Mouse (Mus musculus) mesoderm, embryonic 11.5 days (tissue): Measurements from ENCODE around the gene Mospd3.
"Not testable (repeated sequence)": the region's sequence is repeated elsewhere in the genome, so short reads cannot be mapped to it uniquely, and the experiment has no call there.

Experiments
- DNase-seq: peaks from one replicate; pipeline ENCODE4 v3.0.0-alpha.2; 2012; ENCODE audit warnings: low read depth, low spot score

Gene Mospd3

DNA sequence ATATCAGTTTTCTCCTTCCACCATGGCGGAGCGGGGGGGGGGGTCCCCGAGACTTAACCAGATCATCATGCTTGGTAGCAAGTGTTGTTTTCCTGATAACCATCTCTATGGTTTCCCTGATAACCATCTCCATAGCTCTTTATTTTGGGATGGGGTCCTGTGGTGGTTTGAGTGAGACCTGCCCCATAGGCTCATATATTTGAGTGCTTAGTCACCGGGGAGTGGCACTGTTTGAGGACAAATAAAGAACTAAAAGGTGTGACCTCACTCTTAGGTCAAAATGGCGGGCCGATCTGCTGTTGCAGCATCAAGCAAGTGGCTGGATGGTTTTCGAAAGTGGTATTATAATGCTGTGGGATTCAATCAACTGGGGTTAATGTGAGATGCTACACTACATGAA is 14.5 kb upstream of the Mospd3 start:
- DNase-seq, result no peak

DNA sequence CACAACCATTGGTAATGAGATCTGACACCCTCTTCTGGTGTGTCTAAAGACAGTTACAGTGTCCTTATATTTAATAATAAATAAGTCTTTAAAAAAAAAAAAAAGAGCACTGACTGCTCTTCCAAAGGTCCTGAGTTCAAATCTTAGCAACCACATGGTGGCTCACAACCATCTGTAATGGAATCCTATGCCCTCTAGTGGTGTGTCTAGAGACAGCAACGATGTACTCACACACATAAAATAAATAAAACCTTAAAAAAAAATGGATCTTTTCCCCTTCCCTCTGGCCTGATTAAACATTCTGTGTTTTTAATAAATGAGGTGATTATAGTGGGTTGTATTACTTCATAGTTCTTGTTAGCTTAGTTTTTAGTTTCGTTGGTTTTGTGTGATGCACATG is 14.1 kb upstream of the Mospd3 start:
- not testable (repeated sequence) for DNase-seq

DNA sequence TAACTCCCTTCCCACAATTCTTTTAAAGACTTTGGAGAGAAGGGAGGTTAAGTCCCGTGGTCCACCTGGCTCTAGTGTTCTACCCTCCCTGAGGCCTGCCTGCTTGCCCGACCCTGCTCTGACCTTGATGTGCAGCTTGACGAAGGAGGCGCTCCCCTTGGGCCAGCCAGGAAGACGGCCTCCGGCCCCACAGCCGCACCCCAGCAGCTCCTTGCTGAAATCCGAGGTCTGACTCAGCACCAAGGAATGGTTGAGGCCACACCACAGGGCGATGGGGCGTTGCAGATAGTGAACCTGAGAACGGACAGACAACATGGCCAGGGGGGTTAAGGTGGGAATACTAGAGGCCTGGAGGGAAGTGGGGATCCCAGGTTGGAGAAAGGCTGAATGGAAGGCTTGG is 12.7 kb upstream of the Mospd3 start, which contains the start of gene Pcolce:
TSS of gene Pcolce (minus strand) at position 235 of the 400 bp plus-strand sequence.
- DNase-seq, result no peak

DNA sequence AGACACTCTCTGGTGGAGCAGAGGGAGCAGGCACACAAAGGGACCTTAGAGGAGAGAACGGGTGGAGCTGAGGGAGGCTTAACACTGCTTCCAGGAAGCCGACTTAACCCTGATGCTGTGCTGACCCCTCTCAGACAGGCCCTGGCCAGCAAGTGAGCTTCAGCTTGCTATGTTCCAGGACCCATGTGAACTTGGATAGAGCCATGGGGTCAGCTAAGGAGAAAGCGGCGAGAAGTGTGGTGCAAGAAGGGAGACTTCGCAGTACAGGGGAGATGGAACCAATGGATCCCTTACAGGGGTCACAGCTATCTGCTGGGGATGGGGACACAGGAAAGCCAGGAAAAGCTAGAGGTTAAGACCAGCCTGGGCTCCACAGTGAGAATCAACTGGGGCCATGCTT is 12.2 kb upstream of the Mospd3 start:
- DNase-seq, result no peak

DNA sequence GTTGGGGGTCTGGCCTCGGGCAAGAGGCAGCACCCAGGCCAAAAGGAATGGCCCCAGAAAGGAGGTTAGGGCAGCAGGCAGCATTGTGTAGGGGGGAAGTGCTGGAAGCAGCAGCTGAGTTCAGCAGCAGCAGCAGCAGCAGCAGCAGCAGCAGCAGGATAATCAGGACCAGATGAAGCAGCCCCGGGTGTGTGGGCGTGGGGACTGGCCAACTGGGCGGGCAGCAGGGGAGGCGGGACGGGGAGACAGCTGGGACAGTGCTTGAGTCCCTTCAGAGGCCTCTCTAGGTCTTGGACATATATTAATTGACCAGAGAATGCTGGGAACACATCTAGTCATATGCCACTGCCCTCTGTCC is 10.4 kb upstream of the Mospd3 start:
- peak; percentile 77 for DNase-seq

DNA sequence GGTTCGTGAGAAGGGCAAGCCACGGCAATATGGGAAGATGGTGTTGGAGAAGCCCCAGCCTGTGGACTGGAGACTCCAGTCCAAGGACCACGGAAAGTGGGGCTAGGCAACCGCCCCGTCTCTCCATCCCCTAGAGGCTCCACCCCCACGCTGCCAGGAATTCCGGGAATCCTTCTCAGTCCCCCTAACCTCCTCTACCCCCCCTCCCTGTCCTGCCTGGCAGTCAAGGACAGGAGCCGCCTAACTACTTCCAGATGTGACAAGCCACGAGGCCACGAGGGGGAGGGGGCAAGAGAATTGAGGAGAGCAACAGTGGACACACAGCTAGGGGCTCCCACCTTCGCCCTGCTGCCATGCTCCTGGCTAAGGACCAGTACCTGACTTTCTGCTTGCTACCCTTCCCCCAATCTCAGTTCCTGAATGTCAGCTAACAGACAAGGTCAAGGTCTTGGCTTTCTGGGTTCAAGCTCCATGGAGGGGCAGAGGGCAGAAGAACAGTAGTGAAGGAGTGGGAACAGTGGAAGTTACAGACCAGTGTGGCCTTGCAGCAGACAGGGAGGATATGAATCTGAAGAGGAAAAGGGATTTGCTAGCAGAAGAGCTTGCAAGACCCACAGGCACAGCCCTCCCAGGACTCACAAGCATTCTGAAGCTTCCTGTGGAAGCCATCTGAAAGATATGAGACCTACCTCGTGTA is 9.8 kb upstream of the Mospd3 start:
- peak; percentile 93 for DNase-seq

DNA sequence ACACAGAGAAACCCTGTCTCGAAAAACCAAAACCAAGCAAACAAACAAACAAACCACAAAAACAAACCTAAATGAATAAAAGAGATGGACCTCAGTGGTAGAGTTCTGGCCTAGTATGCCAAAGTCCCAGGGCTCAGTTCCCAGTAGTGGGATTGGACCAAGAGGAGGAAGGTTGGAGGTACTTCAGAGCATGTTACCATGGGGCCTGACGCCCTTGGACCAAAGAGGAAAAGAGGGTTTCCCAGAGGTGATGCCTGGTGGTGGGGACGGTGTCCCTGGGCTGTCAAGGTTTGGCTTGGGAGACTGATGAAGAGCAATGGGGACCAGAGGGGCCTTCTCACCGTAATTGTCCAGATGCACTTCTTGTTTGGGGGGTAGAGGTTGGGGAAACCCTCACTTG is 9.2 kb upstream of the Mospd3 start:
- no peak for DNase-seq

DNA sequence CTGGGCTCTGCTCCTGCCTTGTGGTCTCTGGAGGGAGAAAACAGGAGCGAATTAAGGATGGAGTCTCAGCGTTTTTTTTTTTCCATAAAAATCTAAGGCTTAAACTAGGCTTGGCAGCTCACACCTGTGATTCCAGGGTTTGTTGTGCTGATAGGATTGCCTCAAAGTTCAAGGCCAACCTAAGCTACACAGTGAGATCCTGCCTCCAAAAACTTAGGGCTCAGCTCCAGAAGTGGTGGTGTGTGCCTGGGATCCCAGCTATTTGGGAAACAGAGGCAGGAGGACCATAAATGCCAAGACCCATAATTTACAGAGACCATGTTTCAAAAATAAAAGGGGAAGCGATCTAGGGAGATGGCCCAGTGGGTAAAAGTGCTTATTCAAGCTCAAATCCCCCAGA is 8.4 kb upstream of the Mospd3 start:
- no peak for DNase-seq

DNA sequence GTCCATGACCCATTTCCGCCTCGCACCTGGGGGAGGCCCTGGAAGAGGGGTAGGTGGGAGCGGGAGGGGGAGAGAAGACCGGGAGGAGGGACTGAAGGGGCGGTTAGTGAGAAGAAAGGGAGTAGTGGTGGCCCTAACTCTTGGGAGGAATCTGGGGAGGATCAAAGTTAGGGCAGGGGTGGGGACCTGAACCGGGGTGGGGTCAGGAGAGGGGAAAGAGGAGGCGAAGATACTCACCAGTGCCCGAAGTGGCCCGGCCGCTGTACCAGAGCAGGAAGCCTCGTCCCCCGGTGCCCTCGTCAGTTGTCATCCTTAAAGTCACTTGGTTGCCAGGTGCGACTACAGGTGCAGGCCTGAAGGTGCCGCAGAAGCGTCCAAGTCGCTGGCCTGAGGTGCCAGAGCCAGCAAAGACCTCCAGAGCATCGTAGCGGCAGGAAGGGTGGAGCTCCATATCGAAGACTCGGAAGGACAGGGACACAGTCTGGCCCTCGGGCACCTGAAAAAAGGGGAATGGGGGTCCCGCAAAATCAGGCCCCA is 7.9 kb upstream of the Mospd3 start:
- DNase-seq, result no peak

DNA sequence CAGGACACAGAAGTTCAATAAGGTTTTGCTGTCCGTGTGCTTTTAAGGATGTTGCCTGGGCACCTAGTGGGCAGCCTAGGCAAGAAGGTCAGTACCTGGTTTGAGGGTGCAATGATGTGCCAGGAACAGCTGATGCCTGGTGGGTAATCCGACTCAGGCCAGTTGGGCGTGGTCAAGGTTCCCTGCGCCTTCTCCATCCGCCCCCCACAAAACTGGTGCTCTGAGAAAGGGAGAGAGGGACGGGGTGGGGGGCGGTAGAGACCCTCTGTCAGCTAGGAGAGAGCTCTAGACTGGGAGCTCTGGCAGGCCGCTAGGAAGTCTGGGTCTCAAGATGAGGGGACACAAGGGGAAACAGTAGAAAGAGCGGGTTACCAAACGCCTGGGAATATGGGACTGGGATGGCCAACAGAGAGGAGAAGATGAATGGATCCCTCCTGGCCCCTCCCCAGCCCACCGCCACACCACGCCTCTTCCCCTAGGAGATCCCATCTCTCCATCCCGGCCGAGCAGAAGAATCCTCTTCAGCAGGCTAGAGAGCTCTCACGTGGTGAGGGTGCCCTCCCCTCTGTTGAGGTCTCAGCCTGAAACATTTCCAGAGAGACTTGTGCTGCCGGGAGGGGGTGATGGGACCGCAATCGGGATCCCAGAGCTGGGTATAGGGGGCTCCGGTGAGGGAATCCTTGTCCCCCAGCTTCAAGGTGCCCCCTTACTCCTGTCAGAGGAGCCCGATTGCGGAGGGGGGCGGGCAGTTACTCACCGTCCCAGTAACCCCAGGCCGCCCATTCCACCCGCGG is 7.2 kb upstream of the Mospd3 start:
- DNase-seq, result no peak

DNA sequence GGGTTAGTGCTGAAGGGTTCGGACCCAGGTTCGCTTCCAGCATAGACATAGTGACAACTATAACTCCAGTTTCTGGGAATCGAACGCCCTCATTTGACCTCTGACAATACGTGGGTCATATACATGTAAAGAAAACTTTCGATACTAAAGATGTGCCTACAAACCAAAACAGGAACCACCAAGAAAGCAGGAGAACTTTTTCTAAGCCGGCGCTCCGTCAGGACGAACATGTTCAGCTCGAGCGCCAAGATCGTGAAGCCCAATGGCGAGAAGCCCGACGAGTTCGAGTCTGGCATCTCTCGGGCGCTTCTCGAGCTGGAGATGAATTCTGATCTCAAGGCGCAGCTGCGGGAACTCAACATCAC is 489 bp upstream of the Mospd3 start:
- DNase-seq, result no peak

DNA sequence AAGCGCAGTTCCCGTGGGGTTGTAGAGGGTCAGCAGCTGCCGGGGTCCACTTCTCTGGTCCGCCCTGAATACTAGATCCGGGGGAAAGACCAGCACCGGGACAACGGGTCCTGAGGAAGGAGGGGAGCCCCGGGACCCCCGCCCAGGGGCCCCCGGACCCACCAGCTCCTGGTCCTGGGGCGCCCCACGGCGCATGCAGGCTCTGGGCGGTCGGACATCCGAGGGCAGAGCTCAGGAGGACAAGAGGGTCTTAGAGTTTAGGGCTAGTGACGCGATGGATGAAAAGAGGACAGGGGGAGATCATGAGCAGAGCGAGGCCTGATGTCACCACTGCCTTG is 608 bp downstream of the Mospd3 start:
- DNase-seq, result no peak

DNA sequence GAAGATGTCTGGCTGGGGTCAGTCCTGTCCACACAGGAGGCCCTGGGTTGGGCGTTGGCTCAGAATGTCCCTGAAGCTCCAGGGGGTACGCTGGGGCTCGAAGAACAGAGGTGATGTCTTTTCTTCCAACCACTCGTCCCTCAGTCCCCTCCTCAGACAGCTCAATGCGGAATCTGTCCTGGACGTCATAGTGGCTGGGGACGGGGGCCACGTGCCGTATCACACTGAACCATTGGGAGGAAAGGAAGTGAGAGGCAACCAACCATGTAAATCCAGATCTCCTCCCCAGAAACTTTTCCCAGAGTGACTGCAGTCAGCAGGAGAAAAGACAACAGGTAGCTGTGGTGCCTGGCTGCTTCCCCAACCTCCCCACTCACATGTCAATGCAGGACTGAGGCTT is 1.3 kb downstream of the Mospd3 start:
- DNase-seq, result no peak

DNA sequence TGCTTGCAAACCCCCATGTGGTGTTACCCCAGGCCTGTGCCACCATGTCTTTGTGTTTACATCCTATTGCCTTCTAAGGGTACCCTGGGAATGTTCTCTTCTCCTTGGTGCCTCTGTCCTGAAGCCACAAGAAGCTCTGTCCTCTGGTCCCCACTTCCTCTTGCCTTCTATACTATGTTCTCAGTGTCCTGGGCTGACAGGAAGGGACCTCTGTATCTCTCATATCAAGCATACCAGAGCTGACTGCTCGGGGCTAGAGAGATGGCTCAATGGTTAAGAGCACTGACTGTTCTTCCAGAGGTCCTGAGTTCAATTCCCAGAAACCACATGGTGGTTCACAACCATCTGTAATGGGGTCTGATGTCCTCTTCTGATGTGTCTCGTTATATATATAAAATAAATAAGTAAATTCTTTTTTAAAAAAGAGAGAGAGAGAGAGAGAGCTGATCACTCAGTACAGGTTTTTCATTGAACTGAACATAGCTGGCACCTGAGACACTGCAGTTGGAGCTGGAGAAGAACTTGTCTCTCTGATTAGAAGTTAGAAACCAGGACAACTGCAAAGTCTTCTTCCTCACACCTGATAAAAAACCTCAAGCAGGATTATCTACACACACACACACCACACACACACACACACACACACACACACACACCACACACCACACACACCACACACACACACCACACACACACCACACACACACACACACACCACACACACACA is 2.6 kb downstream of the Mospd3 start:
- DNase-seq, result no peak

DNA sequence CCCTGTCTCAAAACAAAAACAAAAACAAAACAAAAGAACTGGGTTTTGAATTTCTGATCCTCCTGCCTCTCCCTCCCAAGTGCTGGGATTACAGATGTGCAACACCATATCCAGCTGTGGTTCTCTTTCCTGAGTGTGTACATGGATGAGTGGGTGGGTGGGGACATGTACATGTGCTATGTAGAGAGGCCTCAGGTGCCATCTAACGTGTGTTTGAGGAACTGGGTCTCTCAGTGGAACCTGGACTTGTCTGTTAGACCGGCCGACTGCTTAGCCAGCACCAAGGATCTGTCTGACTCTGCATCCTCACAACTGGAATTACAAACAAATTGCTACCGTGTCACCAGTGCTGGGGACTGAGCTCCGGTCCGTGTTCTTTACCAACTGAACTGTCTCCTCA is 3.2 kb downstream of the Mospd3 start:
- DNase-seq, result no peak

DNA sequence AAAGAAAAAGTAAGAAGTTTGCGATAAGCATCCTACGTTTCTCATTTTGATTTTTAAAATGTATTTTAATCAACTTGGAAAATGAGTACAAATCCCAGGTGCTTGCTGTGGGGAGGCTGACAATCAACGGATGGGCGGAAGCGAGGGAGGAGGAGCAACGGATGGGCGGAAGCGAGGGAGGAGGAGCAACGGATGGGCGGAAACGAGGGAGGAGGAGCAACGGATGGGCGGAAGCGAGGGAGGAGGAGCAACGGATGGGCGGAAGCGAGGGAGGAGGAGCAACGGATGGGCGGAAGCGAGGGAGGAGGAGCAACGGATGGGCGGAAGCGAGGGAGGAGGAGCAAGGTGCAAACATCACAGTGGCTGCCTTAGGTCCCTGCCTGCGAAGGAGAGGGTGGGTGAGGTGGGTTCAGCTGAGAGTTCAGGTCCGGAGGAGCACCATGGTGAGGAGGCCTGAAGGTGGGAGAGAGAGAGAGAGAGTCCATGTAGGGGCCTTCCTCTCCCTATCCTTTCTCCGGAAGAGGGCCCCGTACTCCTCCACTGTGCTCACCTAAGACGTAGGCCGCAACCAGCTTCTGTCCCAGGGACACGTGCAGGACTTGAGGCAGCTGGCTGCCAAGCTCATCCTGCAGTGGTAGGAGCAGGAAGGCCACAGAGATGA is 4.1 kb downstream of the Mospd3 start:
- DNase-seq, result no peak

DNA sequence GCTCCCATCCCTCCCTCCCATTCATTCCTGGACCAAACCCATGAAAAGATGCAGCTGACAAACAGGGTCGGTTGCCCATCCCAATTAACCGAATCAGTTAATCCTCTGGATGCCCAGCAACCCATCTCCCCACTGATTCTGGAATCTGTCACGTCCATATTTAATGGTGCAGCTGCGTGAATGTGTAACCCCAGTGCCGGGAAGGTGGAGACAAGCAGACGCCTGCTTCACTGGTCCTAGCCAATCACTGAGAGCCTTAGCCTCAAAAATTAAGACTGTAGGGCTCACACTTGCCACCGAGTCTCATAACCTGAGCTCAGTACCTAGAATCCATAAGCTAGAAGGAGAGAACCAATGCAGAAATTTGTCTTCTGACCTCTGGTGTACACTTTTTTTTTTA is 4.9 kb downstream of the Mospd3 start:
- no peak for DNase-seq

DNA sequence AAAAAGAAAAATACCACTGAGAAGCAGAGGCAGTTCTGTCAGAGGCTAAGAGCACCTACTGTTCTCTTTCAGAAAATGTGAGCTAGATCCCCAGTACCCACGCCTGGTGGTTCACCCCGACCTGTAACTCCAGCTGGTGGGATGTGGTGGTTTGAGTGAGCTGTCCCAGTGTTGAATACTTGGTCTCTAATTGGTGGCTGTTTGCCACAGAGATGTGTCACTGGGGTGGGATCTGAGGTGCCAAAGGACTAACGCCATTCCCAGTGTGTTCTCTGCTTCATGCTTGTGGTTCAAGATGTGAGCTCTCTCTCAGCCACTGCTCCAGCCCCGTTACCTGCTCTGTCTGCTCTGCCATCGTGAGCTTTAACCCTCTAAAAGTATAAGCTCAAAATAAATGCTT is 10.4 kb downstream of the Mospd3 start:
- DNase-seq, result no peak

DNA sequence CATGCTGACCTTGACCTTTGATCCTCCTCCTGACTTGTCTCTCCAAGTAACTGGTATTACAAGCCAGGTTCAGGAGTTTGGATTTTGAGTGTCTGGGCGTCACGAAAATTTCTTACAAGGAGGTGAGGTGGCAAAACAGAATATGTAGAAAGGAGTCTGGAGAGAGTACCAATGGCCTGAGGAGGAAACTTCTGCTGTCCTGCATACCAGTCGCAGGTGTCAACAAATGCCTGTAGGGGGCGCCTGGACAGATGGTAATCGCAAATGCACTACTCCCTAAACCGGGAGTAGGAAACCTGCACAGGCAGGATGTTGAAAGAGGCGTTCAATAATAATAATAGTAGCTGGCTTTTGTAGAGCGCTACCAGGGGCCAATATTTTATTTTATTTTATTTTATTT is 15.9 kb downstream of the Mospd3 start:
- DNase-seq, result peak; percentile 69

DNA sequence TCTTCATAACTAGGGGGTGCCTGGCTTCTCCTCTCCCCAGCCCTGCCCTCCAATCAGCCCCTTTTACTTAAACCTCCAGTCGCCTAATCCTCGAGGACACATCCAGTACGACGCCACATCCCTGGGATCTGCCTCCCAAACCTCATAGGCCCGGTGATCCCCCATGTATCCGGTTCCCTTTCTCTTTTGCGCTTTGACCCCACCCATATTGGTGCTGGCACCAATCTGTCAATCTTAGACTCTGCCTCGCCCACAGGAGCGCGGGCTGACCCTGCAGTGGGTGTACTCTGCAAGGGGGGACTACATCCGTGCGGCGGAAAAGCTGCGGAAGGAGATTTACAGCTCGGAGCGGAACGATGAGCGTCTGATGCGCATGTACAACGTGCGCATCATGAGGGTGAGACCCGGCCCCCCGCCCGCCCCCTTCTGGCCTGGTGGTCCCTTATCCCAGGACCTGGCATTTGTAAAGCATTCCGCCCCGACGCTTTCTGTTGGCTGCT is 17.1 kb downstream of the Mospd3 start:
- peak; percentile 67 for DNase-seq

DNA sequence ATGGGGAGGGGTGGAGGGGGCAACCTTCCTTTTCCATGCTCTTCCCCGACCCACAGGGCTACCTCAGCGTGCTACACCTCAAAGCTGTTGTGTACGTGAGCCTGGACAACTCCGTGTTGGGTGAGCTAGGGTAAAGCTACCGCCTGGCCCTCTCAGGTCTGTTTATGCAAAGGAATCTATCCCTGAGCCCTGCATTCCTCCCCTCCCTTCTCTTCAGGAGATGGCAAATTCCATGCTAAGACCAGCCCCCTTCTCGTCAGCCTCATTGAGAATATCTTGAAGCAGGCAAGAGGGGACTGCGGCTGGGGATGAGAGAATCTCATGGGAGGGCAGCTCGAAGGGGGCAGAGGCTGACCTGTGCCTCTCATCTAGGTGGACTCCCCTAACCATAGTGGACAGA is 18.2 kb downstream of the Mospd3 start:
- DNase-seq, result no peak

DNA sequence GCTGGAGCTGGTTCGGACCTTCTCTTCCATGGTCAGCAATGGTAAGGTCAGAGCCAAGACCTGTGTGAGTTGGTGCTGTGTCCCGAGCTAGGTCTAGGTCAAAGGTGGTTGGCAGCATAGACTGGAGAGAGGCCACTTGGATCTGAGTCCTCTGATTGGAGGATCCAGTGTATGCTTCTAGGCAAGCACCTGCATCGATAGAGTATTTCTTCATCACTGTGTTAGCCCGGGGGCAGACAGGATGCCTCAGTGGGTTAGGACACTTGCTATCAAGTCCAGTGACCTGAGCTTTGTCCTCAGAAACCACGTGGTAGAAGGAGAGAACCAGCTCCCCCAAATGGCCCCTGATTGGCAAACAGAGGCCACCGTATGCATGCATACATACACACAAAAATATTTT is 20.6 kb downstream of the Mospd3 start:
- no peak for DNase-seq
